ENCODE assay signal across 8 mouse cellular contexts in genomic region chr19:60757099-60757785, GRCm38 (mm10). TPM values are rescaled to one million over a fixed set of nuclear protein-coding genes. Genes with fewer than 3 reads are reported as not detected.
A peak's percentile ranks its signal among the peaks of the same experiment; 100 is the strongest.
DNase-seq lines count a peak whose midpoint lies in the region; ATAC-seq and TF ChIP-seq lines count a peak whose summit lies in the region.

No protein-coding gene starts in this region.

- H3K9me3 ChIP-seq in embryonic facial prominence, embryonic 13.5 days, result no peaks in the 10 kb centered on the region
- H3K9me3 ChIP-seq in intestine, embryonic 15.5 days, result no peaks in the 10 kb centered on the region
- no peaks in the 10 kb centered on the region for H3K9me3 ChIP-seq in neural tube, embryonic 12.5 days

- ATAC-seq in embryonic facial prominence, embryonic 13.5 days (ENCODE audit: insufficient number of reproducible peaks, insufficient read depth, low FRiP score, low TSS enrichment, low read depth), result no peak
- no peak for ATAC-seq in intestine, embryonic 15.5 days
- ATAC-seq in neural tube, embryonic 12.5 days (ENCODE audit: low FRiP score, low read depth), result no peak

- peak overlapping the region; percentile 67 for H3K4me3 ChIP-seq in lung, adult 2 months (replicated peaks; ENCODE audit: extremely low read depth, low read depth, low read length)
- peak overlapping the region; percentile 73 for H3K4me3 ChIP-seq in embryonic facial prominence, embryonic 13.5 days
- H3K4me3 ChIP-seq in intestine, embryonic 15.5 days (replicated peaks), result peak overlapping the region; percentile 77
- H3K4me3 ChIP-seq in neural tube, embryonic 12.5 days, result peak overlapping the region; percentile 77

- H3K4me1 ChIP-seq in lung, adult 2 months (ENCODE audit: control insufficient read depth, insufficient read depth, low read length), result peaks cover 5% of the 10 kb centered on the region
- peaks cover 20% of the 10 kb centered on the region for H3K4me1 ChIP-seq in embryonic facial prominence, embryonic 13.5 days
- 0 out of 2 replicates have a peak, but pooled peaks cover 4% of the 10 kb centered on the region for H3K4me1 ChIP-seq in intestine, embryonic 15.5 days (replicated peaks)
- H3K4me1 ChIP-seq in neural tube, embryonic 12.5 days, result peaks cover 14% of the 10 kb centered on the region

- WGBS in lung, adult 2 months, result 7% methylated on average over 25 of the region's 25 CpGs
- 5% methylated on average over 25 of the region's 25 CpGs for WGBS in embryonic facial prominence, embryonic 13.5 days
- 4% methylated on average over 25 of the region's 25 CpGs for WGBS in intestine, embryonic 15.5 days
- WGBS in neural tube, embryonic 12.5 days, result 6% methylated on average over 25 of the region's 25 CpGs

- H3K27ac ChIP-seq in embryonic facial prominence, embryonic 13.5 days, result no peak overlapping the region
- H3K27ac ChIP-seq in intestine, embryonic 15.5 days, result no peak overlapping the region
- no peak overlapping the region for H3K27ac ChIP-seq in neural tube, embryonic 12.5 days

- no peak for TF ChIP-seq CTCF in lung, adult 2 months (IDR thresholded peaks at IDR 0.05; ENCODE audit: insufficient read depth, low read length)

- no peak for DNase-seq in lung, adult 2 months
- no peak for DNase-seq in lung, postnatal 36 days
- DNase-seq in thymus, postnatal 0 days (ENCODE audit: low spot score), result no peak
- no peak for DNase-seq in right cerebral cortex, postnatal 36 days (ENCODE audit: low spot score in 2 of 2)
- no peak for DNase-seq in layer of hippocampus, adult 11-12 months (ENCODE audit: low spot score)

- H3K4me2 ChIP-seq in embryonic facial prominence, embryonic 13.5 days, result peak overlapping the region; percentile 99
- peak overlapping the region; percentile 100 for H3K4me2 ChIP-seq in intestine, embryonic 15.5 days (replicated peaks)
- H3K4me2 ChIP-seq in neural tube, embryonic 12.5 days (replicated peaks), result peak overlapping the region; percentile 99

- H3K27me3 ChIP-seq in embryonic facial prominence, embryonic 13.5 days, result peaks cover 29% of the 10 kb centered on the region
- H3K27me3 ChIP-seq in intestine, embryonic 15.5 days (replicated peaks), result no peaks in the 10 kb centered on the region
- H3K27me3 ChIP-seq in neural tube, embryonic 12.5 days (replicated peaks), result peaks cover 6% of the 10 kb centered on the region

- H3K9ac ChIP-seq in embryonic facial prominence, embryonic 13.5 days, result peak overlapping the region; percentile 76
- peak overlapping the region; percentile 61 for H3K9ac ChIP-seq in intestine, embryonic 15.5 days
- H3K9ac ChIP-seq in neural tube, embryonic 12.5 days, result peak overlapping the region; percentile 77; the same call in 1 of the 2 replicates

- H3K36me3 ChIP-seq in embryonic facial prominence, embryonic 13.5 days, result peaks cover 9% of the 10 kb centered on the region
- 0 out of 2 replicates have a peak, but pooled peaks cover 2% of the 10 kb centered on the region for H3K36me3 ChIP-seq in intestine, embryonic 15.5 days
- H3K36me3 ChIP-seq in neural tube, embryonic 12.5 days, result peaks cover 10% of the 10 kb centered on the region; the same call in 1 of the 2 replicates

- TF ChIP-seq POLR2A in lung, adult 2 months (IDR thresholded peaks at IDR 0.05; ENCODE audit: borderline replicate concordance, extremely low read depth, low read depth, low read length), result no peak

RNA-seq across cellular contexts. Expression of gene Nanos1, which starts 1.5 kb away (rescaled TPM):
- polyA plus RNA-seq in lung, adult 2 months (2012; rRNA removed), result 0.41 and 0.74 TPM in 2 replicates
- 1.8 and 2.3 TPM in 2 replicates for polyA plus RNA-seq in embryonic facial prominence, embryonic 13.5 days (2015; fragmentation: Nextera tagmentation; extraction: Ambion mirVana)
- polyA plus RNA-seq in intestine, embryonic 15.5 days (2015; fragmentation: Nextera tagmentation; extraction: Ambion mirVana), result 1.1 and 1.3 TPM in 2 replicates
- 7.7 and 8.5 TPM in 2 replicates for polyA plus RNA-seq in neural tube, embryonic 12.5 days (2016; fragmentation: Nextera tagmentation; extraction: Ambion mirVana)
- 1.8 and 1.9 TPM in 2 replicates for polyA plus RNA-seq in thymus, postnatal 0 days (2015; fragmentation: Nextera tagmentation; extraction: Ambion mirVana)

RNA-seq across cellular contexts. Expression of gene Eif3a, which starts 33.2 kb away (rescaled TPM):
- 20.9 and 34.9 TPM in 2 replicates for polyA plus RNA-seq in lung, adult 2 months (2012; rRNA removed)
- polyA plus RNA-seq in embryonic facial prominence, embryonic 13.5 days (2015; fragmentation: Nextera tagmentation; extraction: Ambion mirVana), result 145 and 152 TPM in 2 replicates
- 138 and 140 TPM in 2 replicates for polyA plus RNA-seq in intestine, embryonic 15.5 days (2015; fragmentation: Nextera tagmentation; extraction: Ambion mirVana)
- 115 and 121 TPM in 2 replicates for polyA plus RNA-seq in neural tube, embryonic 12.5 days (2016; fragmentation: Nextera tagmentation; extraction: Ambion mirVana)
- polyA plus RNA-seq in thymus, postnatal 0 days (2015; fragmentation: Nextera tagmentation; extraction: Ambion mirVana), result 96.9 and 100 TPM in 2 replicates

RNA-seq across cellular contexts. Expression of gene Fam45a, which starts 54.1 kb away (rescaled TPM):
- polyA plus RNA-seq in lung, adult 2 months (2012; rRNA removed), result 9.2 and 12.5 TPM in 2 replicates
- polyA plus RNA-seq in embryonic facial prominence, embryonic 13.5 days (2015; fragmentation: Nextera tagmentation; extraction: Ambion mirVana), result 35.0 and 36.7 TPM in 2 replicates
- polyA plus RNA-seq in intestine, embryonic 15.5 days (2015; fragmentation: Nextera tagmentation; extraction: Ambion mirVana), result 32.0 TPM in 2 replicates
- 34.8 and 35.5 TPM in 2 replicates for polyA plus RNA-seq in neural tube, embryonic 12.5 days (2016; fragmentation: Nextera tagmentation; extraction: Ambion mirVana)
- polyA plus RNA-seq in thymus, postnatal 0 days (2015; fragmentation: Nextera tagmentation; extraction: Ambion mirVana), result 23.6 and 25.5 TPM in 2 replicates
